Mouse (Mus musculus): ENCODE data around the gene Stambpl1.
A peak's percentile ranks its signal among the peaks of the same experiment; 100 is the strongest.

DNA sequence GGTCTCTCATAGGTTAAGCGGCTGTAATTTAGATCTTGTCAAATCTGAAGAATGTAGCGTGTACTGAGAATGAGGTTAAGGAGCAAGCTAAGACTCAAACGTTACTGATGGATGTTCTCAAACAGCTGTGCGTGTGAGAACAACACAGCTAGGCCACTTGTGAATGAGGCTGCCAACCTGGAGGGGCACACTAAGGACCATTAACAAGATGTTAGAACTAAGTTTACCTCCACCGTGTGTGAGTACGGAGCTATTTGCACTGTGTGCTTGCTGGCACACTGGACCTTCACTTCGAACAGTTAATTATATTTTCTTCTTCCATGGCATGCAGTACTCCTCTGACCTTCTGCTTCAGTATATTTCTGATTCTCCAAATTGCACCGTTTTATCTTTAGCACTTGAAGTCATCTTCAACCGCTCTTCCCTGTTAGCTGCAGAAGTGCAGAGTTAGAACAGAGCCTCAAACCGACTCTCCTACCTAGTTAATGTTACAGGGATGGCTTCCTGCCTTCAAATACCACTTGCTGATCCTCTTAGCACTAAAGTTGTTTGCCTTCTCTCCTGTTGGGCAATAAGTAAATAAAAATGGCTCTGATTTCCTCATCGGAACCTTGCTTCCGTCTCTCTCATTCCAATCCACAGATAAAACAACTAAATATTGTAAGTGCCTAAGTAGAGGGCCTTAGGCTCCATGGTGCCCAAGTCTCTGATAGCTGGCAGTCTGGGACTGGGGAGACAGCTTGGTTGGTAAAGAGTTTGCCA is 20.6 kb downstream of the Stambpl1 start:
- TF ChIP-seq CTCF (IDR thresholded peaks at IDR 0.05) (no peak), EP300 (IDR thresholded peaks at IDR 0.05) (peak; percentile 74)

Measured in lung, postnatal 0 days (tissue).